Mouse (Mus musculus) T-cell, adult 2 months (primary cell): ENCODE results near the gene Il22ra2.

Source experiments
- DNase-seq: peaks from one replicate; pipeline ENCODE4 v3.0.0; 2022; ENCODE audit warnings: low spot score

Gene Il22ra2

GRCm38 (mm10) chr10:19621408-19622048 lies at the start of gene Il22ra2:
Il22ra2 (plus strand) TSS chr10:19621998.
- no peak for DNase-seq

DNA sequence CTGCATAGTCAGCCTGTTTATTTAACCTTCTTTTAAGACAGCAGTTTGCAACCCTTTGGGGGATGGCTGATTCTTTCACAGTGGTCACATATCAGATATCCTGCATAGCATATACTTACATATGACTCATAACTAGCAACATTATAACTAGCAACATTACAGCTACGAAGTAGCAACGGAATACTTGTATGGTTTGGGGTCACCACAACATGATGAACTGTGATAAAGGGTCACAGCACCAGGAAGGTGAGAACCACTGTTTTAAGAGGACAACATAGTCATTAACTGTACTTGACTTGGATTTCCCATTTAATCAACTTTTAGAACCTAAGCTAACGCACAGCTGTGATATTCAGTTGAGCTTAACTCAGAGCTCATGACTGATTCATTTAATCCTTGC lies 44.2 kb upstream of the Il22ra2 start:
- DNase-seq = no peak

DNA sequence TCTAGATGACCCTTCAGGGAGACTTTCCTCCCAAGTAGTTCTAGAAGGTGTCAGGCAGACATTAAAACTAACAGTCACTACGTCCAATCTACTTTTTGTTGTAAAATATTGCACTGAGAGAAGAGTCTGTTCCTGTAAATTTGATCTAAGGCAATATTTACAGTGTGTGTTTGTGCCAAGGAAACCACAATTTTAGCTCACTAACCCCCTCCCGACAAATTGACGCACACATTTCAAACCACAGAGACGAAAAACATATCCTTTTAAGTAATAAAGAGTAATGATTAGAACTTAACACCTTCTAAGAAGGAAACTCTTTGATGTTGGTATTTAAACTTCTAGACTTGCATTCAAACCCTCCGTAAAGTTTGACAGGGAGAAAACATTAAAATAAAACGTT lies 43.8 kb upstream of the Il22ra2 start:
- peak; percentile 86 for DNase-seq

DNA sequence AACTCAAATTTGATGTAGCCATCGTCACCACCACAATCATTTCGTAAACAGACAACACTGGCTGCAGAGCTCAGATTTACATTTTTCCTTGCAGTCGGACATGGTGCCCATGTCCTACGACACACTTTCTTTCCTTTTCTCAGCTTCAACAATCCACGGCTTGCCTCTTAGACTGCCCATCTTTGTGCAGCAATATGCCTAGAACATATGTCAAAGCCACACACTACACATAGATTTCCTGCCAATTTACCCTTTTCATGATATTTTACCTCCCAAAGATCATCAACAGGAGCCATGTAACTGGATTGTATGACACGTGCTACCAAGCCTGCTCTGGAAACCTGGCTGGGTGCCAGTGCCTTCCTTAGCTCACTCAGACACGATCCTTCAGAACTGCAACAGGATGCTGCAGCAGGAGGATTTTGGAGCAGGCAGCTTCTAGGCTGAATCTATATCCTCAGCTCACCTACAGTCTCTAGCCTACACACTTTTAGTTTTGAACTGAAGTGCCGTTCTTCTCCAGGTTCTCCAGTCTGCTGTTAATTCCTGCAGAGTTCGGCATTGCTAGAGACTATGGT lies 43.3 kb upstream of the Il22ra2 start:
- DNase-seq = peak; percentile 71

- DNase-seq = no peak
Measured at GRCm38 (mm10) chr10:19580660-19581059, 41.1 kb upstream of the Il22ra2 start.

DNA sequence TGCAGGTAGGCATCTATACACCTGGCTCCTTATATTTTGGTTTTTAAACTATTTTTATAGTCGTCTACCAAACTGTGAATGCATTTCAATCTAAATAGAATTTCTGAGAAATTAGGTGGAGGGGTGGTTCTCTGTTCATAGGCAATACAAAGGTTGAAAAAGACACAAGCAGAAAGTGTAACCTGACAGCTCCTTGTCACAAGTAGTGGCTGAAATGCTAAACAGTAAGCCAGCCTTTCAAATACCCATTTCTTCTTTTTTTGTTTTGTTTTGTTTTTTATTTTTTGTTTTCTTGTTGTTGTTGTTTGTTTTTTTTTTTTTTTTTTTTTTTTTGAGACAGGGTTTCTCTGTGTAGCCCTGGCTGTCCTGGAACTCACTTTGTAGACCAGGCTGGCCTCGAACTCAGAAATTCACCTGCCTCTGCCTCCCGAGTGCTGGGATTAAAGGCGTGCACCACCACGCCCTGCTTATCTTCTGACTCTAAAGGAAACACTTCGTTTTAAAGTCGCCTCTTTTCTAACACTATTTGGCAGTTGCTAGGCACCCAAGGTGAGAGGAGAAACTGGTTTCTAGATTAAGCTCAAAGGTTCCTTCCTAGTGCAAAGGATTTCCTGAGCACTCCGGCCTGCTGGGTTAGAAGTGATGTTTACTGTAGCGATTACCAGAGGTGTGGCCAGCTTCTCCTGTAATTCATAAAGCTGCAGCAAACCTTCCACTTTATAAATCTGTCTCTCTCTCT lies 39.8 kb upstream of the Il22ra2 start:
- peak; percentile 86 for DNase-seq

- no peak for DNase-seq
Measured at GRCm38 (mm10) chr10:19582806-19583430, 38.9 kb upstream of the Il22ra2 start.

DNA sequence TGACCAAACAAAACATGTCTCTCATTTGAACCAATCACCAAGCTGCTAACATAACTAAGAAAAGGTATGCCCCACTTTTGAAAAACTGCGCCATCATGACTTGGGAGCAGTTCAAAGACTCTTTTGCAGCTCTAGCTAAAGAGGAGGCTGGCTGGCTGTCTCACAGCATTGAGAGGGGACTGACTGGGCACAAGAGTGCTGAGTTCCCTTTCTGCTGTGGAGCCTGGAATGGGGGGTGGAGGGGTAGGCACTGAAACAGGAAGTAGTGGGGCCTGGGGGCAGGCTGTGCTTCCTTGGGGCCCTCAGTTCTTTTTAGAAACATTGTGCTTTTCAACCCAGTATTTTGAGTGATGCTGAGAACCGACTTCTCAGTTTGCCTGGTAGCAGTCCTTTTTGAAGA lies 37.7 kb upstream of the Il22ra2 start:
- peak; percentile 58 for DNase-seq

- DNase-seq = no peak
Measured at GRCm38 (mm10) chr10:19584846-19585245, 37.0 kb upstream of the Il22ra2 start.

DNA sequence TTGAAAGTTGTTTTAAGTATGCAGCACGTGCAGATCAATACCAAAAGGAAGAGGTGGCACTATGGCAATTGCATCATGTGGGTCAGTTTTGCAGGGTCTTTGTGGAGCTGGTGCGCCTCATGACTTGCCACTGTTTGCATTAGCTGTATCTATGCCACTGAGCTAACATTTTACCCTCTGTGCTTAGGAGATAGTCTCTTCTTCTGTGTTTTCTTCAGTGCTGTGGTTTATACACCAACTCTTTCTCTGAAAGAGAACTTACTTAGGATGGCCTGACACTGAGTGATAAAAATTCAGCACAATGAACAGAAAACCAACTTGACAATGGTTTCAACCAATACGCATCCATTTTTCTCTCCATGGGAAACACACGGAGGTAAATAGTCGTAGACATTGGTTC lies 35.9 kb upstream of the Il22ra2 start:
- DNase-seq = no peak

GRCm38 (mm10) chr10:19587281-19587680 lies 34.5 kb upstream of the Il22ra2 start:
- DNase-seq = no peak

- DNase-seq = no peak
Measured at GRCm38 (mm10) chr10:19589626-19590025, 32.2 kb upstream of the Il22ra2 start.

- no peak for DNase-seq
Measured at GRCm38 (mm10) chr10:19591286-19591640, 30.5 kb upstream of the Il22ra2 start.

GRCm38 (mm10) chr10:19591641-19592441 lies 30.0 kb upstream of the Il22ra2 start, which contains the start of gene Ifngr1:
Ifngr1 (plus strand) TSS chr10:19591949.
- peak; percentile 98 for DNase-seq

- DNase-seq = peak; percentile 23
Measured at GRCm38 (mm10) chr10:19592556-19592955, 29.2 kb upstream of the Il22ra2 start.

GRCm38 (mm10) chr10:19593296-19593695 lies 28.5 kb upstream of the Il22ra2 start:
- DNase-seq = no peak

GRCm38 (mm10) chr10:19594201-19594905 lies 27.4 kb upstream of the Il22ra2 start:
- DNase-seq = peak; percentile 28

GRCm38 (mm10) chr10:19596866-19597265 lies 24.9 kb upstream of the Il22ra2 start:
- DNase-seq = peak; percentile 42

DNA sequence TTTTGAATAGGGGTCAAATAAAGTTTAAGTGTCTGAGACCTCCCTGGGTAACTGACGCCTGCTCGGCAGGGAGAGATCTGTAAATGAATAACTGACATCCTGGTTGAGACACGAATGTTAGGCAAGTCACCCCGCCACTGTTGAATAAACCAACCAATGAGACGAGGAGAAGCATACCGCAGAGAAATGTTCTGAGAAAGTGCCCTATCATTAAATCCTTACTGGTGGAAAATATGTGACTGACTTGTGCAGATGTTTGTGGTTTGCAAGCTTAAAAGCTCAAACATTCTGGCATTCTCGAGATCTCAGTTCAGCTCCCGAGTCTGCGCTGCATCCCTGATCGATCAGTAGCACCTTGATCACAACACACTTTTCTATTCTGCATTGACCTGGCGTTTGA lies 23.7 kb upstream of the Il22ra2 start:
- DNase-seq = peak; percentile 67

GRCm38 (mm10) chr10:19599331-19600092 lies 22.3 kb upstream of the Il22ra2 start:
- no peak for DNase-seq

- DNase-seq = no peak
Measured at GRCm38 (mm10) chr10:19600093-19600420, 21.7 kb upstream of the Il22ra2 start.
